Mouse (Mus musculus): ENCODE results near the gene Cdh13.

GRCm38 (mm10) chr8:118725651-118726050 is 442.1 kb downstream of the Cdh13 start:
- no peak for TF ChIP-seq CTCF (IDR thresholded peaks at IDR 0.05; ENCODE audit: control insufficient read depth, insufficient read depth, low read length)
- no peak for TF ChIP-seq POLR2A (IDR thresholded peaks at IDR 0.05; ENCODE audit: borderline replicate concordance, control insufficient read depth, low read depth, low read length)

Measured in bone marrow, adult 2 months (tissue).